Mouse (Mus musculus): Measurements from ENCODE around the gene Golga7b. TPM values are rescaled to one million over a fixed set of nuclear protein-coding genes. Genes with fewer than 3 reads are reported as not detected.

The Golga7b gene
- total RNA-seq, 2 experiments from 2014 or later = not detected

- ATAC-seq (replicated peaks; ENCODE audit: low FRiP score, poor library complexity, severe bottlenecking) = no peak
Measured at GRCm38 (mm10) chr19:42290954-42291661, 43.7 kb downstream of the Golga7b start.

- no peak for ATAC-seq (replicated peaks; ENCODE audit: low FRiP score, poor library complexity, severe bottlenecking)
Measured at GRCm38 (mm10) chr19:42292106-42292505, 44.7 kb downstream of the Golga7b start.

GRCm38 (mm10) chr19:42293216-42293615, 45.8 kb downstream of the Golga7b start:
- ATAC-seq (replicated peaks; ENCODE audit: low FRiP score, poor library complexity, severe bottlenecking) = no peak

GRCm38 (mm10) chr19:42303210-42303813, 55.9 kb downstream of the Golga7b start:
- ATAC-seq (replicated peaks; ENCODE audit: low FRiP score, poor library complexity, severe bottlenecking) = no peak

GRCm38 (mm10) chr19:42304506-42304905, 57.1 kb downstream of the Golga7b start:
- ATAC-seq (replicated peaks; ENCODE audit: low FRiP score, poor library complexity, severe bottlenecking) = no peak

GRCm38 (mm10) chr19:42305746-42306145, 58.4 kb downstream of the Golga7b start:
- no peak for ATAC-seq (replicated peaks; ENCODE audit: low FRiP score, poor library complexity, severe bottlenecking)

- no peak for ATAC-seq (replicated peaks; ENCODE audit: low FRiP score, poor library complexity, severe bottlenecking)
Measured at GRCm38 (mm10) chr19:42306202-42306601, 58.8 kb downstream of the Golga7b start.

GRCm38 (mm10) chr19:42307019-42307418, 59.6 kb downstream of the Golga7b start:
- ATAC-seq (replicated peaks; ENCODE audit: low FRiP score, poor library complexity, severe bottlenecking) = no peak

GRCm38 (mm10) chr19:42308931-42309330, 61.6 kb downstream of the Golga7b start:
- no peak for ATAC-seq (replicated peaks; ENCODE audit: low FRiP score, poor library complexity, severe bottlenecking)

GRCm38 (mm10) chr19:42311332-42311731, 64.0 kb downstream of the Golga7b start:
- no peak for ATAC-seq (replicated peaks; ENCODE audit: low FRiP score, poor library complexity, severe bottlenecking)

GRCm38 (mm10) chr19:42312191-42312590, 64.8 kb downstream of the Golga7b start:
- ATAC-seq (replicated peaks; ENCODE audit: low FRiP score, poor library complexity, severe bottlenecking) = no peak

GRCm38 (mm10) chr19:42315070-42315679, 67.8 kb downstream of the Golga7b start:
- ATAC-seq (replicated peaks; ENCODE audit: low FRiP score, poor library complexity, severe bottlenecking) = no peak

GRCm38 (mm10) chr19:42315914-42316313, 68.5 kb downstream of the Golga7b start:
- ATAC-seq (replicated peaks; ENCODE audit: low FRiP score, poor library complexity, severe bottlenecking) = no peak; the same call in 1 of the 2 replicates

GRCm38 (mm10) chr19:42316525-42316924, 69.2 kb downstream of the Golga7b start:
- ATAC-seq (replicated peaks; ENCODE audit: low FRiP score, poor library complexity, severe bottlenecking) = no peak

- ATAC-seq (replicated peaks; ENCODE audit: low FRiP score, poor library complexity, severe bottlenecking) = no peak
Measured at GRCm38 (mm10) chr19:42316998-42317397, 69.6 kb downstream of the Golga7b start.

GRCm38 (mm10) chr19:42317648-42318425, 70.5 kb downstream of the Golga7b start:
- ATAC-seq (replicated peaks; ENCODE audit: low FRiP score, poor library complexity, severe bottlenecking) = no peak

Measured in erythroid progenitor cell, adult 5-6 weeks (primary cell).